ENCODE assay signal across 18 mouse cellular contexts in the genomic region with DNA sequence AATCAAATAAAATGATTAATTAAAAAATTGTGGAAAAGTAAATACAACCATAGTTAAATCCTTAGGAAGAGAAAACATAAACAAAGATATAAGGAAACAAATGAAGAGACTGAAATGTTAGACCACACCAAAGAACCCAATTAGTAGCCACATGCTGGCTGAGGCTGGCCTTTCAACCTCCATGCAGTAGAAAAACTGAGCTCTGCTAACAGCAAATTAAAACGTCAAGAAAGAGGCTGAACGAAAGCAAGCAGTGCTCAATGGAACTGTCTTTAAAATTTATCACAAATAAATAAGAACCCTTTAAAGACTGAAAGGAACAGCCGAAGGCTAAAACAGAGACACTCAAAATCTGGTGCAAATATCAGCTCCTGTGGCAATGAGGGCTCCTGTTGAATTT.
"Had no signal": no experiment of that assay in that cellular context is flagged by ENCODE, and none has a peak within 500 bp of the region (broad histone marks: within the 10 kb centered on the region; RNA-seq: fewer than 3 reads in every experiment).

No protein-coding gene starts in this region.

- H3K36me3 ChIP-seq: midbrain, embryonic 10.5 days; midbrain, embryonic 12.5 days; neural tube, embryonic 13.5 days; neural tube, embryonic 15.5 days had no signal

- H3K4me3 ChIP-seq: midbrain, embryonic 10.5 days; midbrain, embryonic 12.5 days; myocyte; neural tube, embryonic 13.5 days; neural tube, embryonic 15.5 days had no signal

- H3K4me2 ChIP-seq: lung, embryonic 14.5 days; midbrain, embryonic 12.5 days; neural tube, embryonic 13.5 days; neural tube, embryonic 15.5 days had no signal

- ATAC-seq: midbrain, embryonic 16.5 days had no signal

- DNase-seq: lung, adult 18-20 months; lung, embryonic 14.5 days; lung, postnatal 10 days; lung, postnatal 4 days; midbrain, embryonic 14.5 days; right cerebral cortex, adult 18-20 months; right cerebral cortex, postnatal 25 days; right cerebral cortex, postnatal 4 days; spleen, adult 18-20 months; thymus, adult 18-20 months; thymus, postnatal 14 days; thymus, postnatal 36 days had no signal

- H3K4me1 ChIP-seq: midbrain, embryonic 10.5 days; midbrain, embryonic 12.5 days; neural tube, embryonic 13.5 days; neural tube, embryonic 15.5 days had no signal

- H3K27me3 ChIP-seq: midbrain, embryonic 12.5 days; neural tube, embryonic 13.5 days; neural tube, embryonic 15.5 days had no signal

- H3K9me3 ChIP-seq: midbrain, embryonic 10.5 days; midbrain, embryonic 12.5 days; neural tube, embryonic 13.5 days; neural tube, embryonic 15.5 days had no signal

- H3K9ac ChIP-seq: lung, embryonic 14.5 days; midbrain, embryonic 12.5 days; neural tube, embryonic 13.5 days; neural tube, embryonic 15.5 days had no signal

- H3K27ac ChIP-seq: midbrain, embryonic 10.5 days; midbrain, embryonic 12.5 days; neural tube, embryonic 13.5 days; neural tube, embryonic 15.5 days had no signal
